ENCODE assay signal across 7 mouse cellular contexts in genomic region chr7:137805361-137805760, GRCm38 (mm10).
A peak's percentile ranks its signal among the peaks of the same experiment; 100 is the strongest.
DNase-seq lines count a peak whose midpoint lies in the region.

No protein-coding gene starts in this region.

- peak; percentile 31 to 40 for DNase-seq in left cerebral cortex, postnatal 10 days (ENCODE audit: extremely low spot score in 1 of 2, low spot score in 2 of 2)
- no peak for DNase-seq in left cerebral cortex, adult 18-20 months (ENCODE audit: low spot score in 2 of 2)
- DNase-seq in embryo, embryonic 11.5 days (ENCODE audit: low read depth, low spot score): peak; percentile 13
- DNase-seq in heart, postnatal 36 days: peak; percentile 26 to 32
- DNase-seq in lung, postnatal 14 days: peak; percentile 9
- DNase-seq in yolk sac, embryonic 10.5 days (ENCODE audit: low spot score): no peak
- DNase-seq in cerebellum, postnatal 25 days: no peak

- intact Hi-C loops in left cerebral cortex, postnatal 10 days (cut with DNase I): no loop called here
- intact Hi-C loops in heart, postnatal 36 days (cut with DNase I): no loop called here

Comparison
In these comparisons a context has a peak if more than half of its experiments do, and no peak if none do; other contexts are left out.
1. DNase-seq: peak in left cerebral cortex, postnatal 10 days (2 of 2), embryo, embryonic 11.5 days (single experiment), heart, postnatal 36 days (2 of 2) and lung, postnatal 14 days (single experiment); none in left cerebral cortex, adult 18-20 months (0 of 2), yolk sac, embryonic 10.5 days (single experiment) and cerebellum, postnatal 25 days (0 of 2).